Mouse (Mus musculus) gastrocnemius, postnatal 4 days (tissue): ENCODE data around the gene 2310039H08Rik. TPM values are rescaled to one million over a fixed set of nuclear protein-coding genes. Genes with fewer than 3 reads are reported as not detected.
"Not testable (repeated sequence)": the region's sequence is repeated elsewhere in the genome, so short reads cannot be mapped to it uniquely, and the experiment has no call there.

ENCODE experiments used
- DNase-seq, 2 experiments: peaks; one replicate each; pipeline ENCODE4 v3.0.0; 2021 to 2022; ENCODE audit warnings: low spot score in 2 of 2, mixed read lengths in 2 of 2
- total RNA-seq, 2 experiments: library from RNA; stranded (reverse); gene quantifications; 2 replicates each; pipeline ENCODE4 v1.2.3; 2021

Gene 2310039H08Rik
- total RNA-seq, 2 experiments from 2014 or later = 34.7 to 43.2 TPM

DNA sequence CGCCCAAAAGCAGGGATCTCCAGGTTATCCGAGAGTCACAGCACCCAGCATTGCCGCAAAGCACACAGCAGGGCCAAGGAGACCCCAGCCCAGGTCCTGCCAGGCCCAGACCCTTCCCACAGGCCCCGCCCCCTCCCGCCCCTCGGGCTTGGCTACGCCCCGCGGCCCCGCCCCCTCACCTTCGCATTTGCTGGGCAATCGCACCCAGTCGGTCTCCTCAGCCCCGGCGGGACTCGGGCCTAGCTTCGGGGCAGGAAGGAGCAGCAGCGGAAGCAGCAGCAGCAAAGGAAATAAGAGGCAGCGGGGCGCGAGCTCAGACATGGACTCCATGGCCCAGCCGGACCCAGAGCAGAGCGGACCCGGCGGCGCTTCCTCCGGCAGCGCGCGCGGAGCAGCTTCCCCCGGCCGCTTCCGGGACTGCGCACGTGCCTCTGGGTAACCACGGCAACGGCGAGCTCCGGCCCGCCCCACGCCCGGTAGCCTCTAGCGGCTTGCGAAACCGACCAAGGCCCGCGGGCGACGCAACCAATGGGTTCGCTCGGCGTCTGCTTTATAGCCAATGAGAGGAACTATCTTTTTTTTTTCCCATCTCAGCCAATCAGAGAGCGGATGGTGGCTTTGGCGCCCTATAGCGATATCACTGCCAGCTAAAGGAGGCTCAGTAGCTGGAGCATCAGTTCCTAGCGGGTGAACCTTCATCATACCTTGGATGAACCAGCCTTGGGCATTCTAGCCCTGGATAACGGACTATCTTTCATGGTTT lies 20.5 kb upstream of the 2310039H08Rik start, which contains the start of gene Cnpy3:
TSS of gene Cnpy3 (minus strand) at position 421 of the 763 bp plus-strand sequence.
- peak; percentile 97 to 99 for DNase-seq

DNA sequence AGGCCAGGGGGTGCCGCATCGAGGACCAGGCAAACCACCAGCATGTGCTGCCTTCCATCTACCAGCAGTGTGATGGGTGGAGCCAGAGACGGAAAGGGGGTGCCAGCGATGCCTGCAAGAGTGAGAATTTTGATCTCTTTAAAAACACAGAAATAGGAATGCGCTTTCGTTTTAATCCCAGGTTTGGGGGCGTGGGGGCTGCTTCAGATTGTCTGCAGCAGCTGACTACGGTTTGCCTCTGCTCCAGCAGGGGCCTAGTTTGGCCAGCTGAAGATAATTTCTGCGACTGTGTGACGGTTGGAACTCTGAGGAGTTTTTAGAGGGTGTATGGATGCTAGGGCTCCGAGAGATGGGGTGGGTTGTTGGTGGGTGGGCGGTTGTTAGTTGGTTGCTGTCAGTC lies 13.7 kb upstream of the 2310039H08Rik start:
- no peak for DNase-seq

DNA sequence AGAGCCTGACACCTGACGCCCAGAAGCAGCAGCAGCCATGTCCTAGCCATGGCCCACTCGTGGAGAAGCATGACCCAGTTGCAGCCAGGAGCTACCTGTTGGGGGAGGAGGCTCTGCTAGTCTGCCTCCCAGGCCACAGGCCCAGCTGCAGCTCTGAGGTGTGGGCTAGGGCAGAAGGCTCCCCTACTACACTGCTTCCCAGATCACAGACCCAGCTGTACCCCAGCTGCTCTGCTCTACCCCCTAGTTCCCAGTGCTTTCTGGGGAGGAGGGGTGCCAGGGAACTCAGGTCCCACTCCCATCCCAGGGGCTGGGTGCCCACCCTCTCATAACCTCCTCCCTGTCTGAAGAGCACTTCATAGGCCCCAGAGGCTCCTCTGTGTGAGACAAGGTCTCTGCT lies 8.9 kb upstream of the 2310039H08Rik start, which contains the start of gene Ptcra:
TSS of gene Ptcra (minus strand) at position 169 of the 400 bp plus-strand sequence.
- DNase-seq = no peak

DNA sequence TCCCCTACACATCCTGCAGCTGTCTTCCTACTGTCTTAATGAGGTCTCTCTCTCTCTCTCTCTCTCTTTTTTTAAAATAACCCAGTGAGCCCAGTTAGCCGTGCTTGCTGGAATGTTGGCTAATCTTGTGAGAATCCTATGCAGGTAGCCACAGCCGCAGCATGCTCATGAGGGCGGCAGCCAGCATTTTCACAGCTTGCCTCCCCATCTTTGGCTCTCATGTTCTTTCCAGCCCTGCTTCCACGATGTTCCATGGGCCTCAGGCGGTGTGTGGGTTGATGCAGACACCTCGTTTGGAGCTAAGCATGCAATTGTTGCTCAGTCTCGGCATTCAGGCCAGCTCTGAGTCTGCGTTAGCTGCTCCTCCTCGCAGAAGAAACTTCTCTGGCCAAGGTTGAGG lies 7.5 kb upstream of the 2310039H08Rik start:
- not testable (repeated sequence) for DNase-seq

DNA sequence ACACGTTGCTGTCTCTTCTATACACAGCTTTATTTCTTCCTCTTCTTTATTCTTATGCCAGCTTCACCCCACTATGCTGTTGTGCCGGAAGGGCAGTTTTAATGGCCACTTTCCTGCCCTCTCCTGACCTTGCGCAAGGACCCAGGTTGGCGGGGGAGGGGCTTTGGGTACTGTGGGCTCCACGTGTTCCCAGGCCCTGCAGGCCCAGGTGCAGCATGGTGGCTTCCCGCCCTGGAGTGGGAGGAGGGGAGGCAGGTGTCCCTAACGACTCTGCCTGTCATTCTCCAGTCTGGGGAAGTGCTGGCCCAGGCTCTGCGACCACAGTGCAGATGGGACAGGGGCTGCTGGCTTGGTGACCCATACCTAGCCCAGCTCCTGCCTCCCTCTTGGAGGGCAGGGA lies 4.6 kb upstream of the 2310039H08Rik start:
- no peak for DNase-seq

DNA sequence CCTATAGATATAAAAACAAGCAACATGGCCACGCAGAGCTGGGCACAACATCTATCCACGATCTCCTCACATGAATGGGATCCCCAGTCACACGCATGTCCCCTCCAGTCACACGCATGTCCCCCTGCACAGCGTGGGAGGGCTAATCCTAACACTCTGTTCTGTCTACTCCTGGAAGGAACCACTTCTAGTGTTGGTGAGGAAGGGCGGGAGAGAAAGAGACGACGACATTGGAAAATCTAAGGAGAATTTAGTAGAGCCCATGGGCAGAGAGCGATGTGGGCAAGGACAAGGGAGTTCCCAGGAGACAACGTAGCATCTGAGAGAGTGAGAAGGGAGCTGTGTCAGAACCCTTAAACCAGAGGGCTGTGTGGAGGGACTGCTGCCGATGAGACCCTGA lies 1.9 kb upstream of the 2310039H08Rik start:
- no peak for DNase-seq

DNA sequence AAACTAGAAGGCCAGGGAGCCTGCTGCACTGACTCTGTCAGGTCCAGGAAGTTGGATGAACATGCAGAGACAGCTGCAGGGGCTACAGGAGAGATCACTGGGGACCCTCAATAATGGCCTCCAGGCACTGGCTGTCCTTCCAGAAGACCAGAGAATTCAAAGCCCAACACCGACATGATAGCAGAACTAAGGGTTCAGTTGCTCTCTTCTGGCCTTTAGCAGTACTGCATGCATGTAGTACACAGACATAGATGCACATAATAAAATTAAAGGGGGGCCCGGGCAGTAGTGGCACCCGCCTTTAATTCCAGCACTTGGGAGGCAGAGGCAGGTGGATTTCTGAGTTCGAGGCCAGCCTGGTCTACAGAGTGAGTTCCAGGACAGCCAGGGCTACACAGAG lies 1.4 kb upstream of the 2310039H08Rik start:
- no peak for DNase-seq

DNA sequence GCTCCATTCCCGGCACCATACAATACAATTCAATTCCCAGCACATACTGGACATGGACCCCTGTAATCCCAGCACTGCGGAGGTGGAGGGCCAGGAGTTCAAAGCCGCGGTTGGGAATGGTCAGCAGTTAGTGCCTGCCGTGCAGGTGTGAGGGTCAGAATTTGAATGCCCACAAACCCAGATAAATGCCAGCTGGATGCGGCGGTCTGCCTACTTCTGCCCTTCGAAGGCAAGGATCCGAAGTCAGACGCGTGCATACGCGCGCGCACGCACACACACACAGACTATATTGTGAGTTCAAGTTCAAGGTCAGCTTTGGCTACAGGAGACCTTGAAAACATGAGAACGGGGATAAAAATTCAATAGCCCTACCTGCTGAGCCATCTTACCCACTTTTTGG lies 819 bp upstream of the 2310039H08Rik start:
- no peak for DNase-seq

DNA sequence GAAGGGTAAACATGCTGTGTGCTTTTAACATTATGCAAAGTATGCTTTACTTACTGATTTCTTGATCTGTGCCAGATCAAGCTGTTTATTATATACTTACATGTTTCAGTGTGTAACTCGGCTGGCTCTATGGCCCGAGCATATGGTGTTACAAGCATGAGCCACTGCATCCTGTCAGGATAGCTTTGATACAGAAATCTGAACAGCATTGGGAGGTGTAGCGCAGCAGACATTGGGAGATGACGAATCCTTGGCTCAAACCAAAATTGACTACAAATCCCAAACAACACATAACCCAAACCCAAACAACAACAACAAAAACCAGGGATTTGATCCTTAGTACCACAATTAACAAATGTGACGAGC lies 414 bp upstream of the 2310039H08Rik start:
- DNase-seq = no peak

DNA sequence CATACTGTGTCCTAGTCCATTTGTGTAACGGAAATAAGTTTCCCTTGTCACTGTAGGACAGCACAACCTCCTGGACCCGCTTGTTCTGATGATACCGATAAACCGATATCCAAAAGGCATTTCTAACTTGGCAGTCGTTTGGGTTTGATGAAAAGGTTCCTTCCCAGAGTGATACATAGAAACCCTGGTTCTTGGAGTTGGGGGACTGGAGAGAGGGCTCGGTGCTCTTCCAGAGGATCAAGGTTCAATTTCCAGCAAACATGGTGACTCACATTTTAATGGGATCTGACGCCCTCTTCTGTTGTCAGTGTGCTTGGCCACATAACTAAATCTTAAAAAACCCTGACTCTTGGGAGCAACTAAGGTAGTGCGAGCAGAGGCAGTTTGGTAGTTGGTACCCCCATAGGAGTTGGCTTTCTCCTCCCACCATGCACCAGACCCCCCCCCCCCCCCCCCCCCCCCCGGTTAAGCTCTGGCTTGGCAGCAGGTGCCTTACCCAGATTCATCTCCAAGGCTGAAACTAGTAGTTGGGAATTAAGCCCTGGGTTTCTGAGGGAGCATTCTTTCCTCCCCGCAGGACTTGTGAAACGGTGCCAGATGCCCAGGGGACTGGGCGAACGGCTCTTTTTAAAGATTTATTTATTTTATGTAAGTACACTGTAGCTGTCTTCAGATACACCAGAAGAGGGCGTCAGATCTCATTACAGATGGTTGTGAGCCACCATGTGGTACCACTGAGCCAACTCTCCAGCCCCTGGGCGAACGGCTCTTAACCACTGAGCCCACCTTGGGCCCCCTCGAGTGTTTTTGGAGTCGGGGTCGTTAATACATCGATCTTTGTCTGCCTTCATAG lies 1.1 kb downstream of the 2310039H08Rik start:
- DNase-seq = no peak

DNA sequence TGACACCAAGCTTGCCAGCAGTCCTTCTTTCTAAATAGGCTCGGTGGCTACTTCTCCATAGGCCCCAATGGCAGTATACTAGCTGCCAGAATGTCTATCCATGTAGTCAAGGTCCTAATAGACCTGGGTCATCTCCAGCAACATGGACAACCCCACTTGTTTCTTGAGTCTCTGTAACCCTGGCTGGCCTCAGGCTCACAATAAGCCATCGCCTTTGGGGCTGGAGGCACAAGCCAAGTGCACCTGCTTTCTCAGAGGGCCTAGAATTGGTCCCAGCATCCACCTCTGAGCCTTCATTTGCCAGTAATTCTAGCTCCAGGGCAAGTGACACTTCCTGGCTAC lies 1.7 kb downstream of the 2310039H08Rik start:
- DNase-seq = no peak

DNA sequence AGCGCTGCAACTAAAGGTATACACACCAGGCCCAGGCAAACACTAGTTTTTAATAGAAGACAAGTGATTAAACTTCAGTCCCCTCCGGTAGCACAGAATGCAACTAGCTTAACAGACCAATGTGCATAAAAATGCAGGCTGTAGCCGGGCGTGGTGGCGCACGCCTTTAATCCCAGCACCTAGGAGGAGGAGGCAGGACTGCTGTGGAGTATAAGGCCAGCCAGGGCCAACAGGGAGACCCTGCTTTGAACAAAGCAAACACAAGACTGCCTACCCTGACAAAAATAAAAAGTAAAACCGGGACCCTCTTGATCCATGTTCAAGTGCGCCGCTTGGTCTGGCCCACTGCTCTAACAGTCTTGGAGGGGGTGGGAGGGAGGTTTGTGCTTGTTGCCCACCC lies 2.6 kb downstream of the 2310039H08Rik start:
- DNase-seq = no peak

DNA sequence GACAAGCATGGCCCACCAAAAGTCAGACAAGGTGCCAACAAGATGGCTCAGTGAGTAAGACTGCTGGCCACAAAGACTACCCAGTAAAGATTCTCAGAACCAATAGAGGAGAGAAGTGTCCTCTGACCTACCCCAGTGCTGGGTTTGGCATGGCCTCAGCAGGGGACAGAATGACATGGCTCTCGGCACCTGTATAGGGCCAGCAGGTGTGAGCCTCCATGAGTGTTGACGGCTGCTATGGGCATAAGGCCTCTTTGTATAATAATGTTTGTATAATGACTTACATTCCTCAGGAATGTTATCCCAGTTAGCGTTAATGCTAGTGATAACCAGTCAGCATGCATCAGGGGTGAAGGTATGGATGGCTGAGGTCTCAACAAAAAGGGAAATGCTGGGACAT lies 3.7 kb downstream of the 2310039H08Rik start:
- DNase-seq = no peak

DNA sequence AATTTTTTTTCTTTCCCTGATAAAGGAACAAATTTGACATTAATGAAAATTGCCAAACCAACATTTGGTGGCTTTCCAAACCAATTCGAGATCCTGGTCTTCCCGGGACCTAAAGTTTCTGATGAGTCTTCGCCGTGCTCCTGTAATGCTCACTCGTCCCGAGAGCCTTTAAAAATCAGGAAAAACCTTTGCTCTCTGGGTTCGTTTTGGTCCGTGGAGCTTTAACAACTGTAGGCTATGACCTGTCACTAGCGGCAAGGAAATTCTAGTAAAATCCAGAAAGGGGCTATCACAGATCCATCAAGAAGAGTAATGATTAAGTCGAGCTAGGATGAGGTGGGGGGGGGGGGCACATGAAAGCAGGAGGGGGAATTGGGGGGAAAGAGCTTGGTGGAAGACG lies 9.4 kb downstream of the 2310039H08Rik start:
- no peak for DNase-seq

DNA sequence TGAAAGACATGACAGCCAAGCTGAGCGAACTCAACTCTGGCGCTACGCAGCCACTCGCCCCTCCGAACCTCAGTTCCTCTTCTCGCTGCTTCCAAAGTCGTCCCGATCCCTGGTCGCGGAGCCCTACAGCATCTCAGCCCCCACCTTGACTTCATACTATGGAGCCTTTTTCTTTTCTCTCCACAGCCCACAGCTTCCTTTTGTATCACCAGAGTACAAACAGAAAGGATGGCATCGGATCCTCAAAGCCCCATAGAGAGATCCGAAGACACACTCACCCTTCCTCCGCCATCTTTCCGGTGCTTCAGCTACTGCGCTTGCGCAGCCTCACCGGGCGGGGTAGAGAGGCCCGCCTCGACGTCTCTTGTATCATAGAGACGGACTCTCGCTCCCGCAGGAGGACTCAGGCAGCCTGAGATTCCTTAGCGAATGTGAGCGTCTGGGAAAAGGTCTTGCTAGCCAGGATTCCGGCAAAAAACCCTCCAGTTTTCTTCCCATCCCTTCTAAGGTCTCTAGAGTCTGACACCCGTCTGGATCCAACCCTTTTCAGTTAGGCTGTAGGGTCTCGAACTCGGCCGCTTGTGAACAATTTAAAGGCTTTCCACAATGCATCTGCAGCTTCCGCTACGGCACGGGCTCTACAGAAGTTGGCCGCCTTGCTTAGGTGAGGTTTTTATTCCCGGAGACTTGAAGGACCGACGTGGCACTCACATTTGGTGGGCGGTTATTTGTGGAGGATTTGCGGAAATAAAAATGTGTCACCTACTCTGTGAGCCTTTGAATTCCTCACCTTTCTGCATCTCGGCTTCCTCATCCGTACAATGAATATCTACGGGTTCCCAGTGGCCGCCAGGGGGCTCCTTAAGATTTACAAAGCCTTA lies 10.1 kb downstream of the 2310039H08Rik start, which contains the start of gene Rpl7l1:
TSS of gene Rpl7l1 (minus strand) at position 332 of the 881 bp plus-strand sequence.
- peak; percentile 81 to 91 for DNase-seq

DNA sequence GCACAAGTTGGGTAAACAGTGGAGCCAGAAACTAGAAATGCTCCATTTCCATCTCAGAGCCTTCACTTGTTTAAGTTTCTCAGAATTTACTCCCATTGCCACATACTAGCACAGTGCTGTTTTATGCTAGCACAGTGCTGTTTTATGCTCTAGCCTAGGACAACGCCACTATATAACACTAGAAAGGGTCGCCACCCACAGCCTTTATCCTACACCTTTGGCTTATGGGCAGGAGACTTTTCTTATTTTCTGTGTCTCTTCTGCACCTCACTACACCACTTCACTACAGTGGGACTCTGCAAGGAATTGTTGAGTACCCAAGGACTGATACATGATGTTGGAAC lies 10.8 kb downstream of the 2310039H08Rik start:
- DNase-seq = no peak

DNA sequence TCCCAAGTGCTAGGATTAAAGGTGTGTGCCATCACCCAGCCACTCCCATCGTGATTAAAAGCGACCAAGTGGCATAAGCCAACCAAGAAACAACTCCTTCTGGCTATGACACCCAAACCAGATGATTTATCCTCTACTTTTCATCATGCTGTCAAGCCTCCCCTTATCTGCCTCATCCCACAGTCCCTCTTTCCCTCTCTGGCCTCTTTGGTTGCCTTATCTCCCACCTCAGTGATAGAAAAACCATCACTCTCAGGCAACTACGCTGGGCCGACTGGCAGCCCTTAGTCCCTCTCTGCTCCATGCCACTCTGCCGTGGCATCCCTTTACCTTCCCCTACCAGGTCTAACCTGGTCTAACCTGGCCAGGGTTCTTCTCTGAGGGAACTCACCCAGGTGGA lies 14.5 kb downstream of the 2310039H08Rik start:
- no peak for DNase-seq

DNA sequence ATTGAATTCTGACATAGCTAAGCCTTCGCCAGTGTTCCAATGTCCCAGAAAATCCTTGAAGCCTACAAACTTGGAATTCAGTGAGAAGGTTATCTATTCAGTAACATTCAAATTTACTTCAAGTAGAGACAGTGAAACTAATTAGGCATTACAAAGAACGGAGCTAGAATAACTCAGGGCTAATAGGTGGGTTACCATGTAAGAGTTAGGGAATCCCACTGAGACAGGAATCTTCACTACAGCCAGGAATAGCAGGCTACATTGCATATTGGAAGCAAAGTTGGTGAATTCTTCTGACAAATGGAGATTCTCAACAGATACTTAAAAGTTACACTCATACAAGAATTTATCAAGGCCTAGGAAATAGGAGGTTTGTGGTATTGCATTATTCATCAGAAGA lies 15.5 kb downstream of the 2310039H08Rik start:
- DNase-seq = not testable (repeated sequence)

DNA sequence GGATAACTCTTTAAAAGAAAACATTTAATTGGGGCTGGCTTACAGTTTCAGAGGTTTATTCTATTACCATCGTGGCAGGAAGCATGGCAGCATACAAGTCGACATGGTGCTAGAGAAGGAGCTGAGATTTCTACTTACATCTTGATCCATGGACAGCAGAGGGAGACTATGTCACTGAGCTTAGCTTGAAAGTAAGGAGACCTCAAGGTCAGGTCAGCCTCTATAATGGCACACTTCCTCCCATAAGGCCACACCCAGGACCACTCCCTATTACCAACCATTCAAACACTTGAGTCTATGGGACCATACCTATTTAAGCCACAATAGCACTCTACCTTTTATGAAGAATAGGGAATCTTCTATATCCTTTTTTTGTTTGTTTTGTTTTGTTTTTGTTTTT lies 20.5 kb downstream of the 2310039H08Rik start:
- no peak for DNase-seq

DNA sequence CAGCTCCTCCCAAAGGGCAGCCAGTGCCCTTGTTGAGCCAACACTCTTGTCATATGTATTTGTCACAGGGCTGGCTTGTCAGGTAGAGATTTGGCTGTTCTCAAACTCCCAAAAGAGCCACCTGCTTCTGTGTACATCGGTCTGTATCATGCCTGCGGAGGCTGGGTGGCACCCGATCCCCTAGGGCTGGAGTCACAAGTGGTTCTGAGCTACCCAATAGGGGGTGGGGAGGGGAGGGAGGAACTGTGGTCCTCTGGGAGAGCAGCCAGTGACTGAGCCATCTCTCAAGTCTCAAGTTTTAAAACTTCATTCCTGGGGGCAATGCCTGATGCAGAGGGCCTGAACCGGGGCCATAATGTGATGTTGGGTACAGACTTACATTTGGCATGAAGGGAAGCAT lies 24.3 kb downstream of the 2310039H08Rik start:
- no peak for DNase-seq

DNA sequence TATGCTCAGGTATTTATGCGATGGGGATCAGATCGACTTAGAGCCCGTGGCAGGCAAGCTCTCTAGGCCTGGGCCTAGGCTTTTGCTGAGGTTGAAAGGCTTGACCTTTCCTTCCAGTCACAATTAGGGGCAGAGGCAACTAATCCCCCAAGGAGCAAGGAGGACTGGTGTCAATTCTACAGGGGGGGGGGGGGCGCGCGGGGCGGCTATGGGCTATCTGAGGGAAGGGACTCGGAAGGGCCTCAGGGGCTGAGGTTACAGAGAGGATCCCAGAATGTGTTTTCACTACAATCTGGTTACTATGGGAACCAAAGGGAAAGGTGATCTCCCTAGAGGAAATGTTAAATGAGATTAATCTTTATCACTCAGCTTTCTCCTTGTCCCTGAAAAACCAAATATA lies 25.0 kb downstream of the 2310039H08Rik start:
- no peak for DNase-seq
